Mouse (Mus musculus) megakaryocyte, embryonic 14.5 days (primary cell): ENCODE measurements around the gene 1190007I07Rik.

ENCODE experiments used
- FLI1 ChIP-seq: IDR thresholded peaks from 2 replicates; pipeline ENCODE4 v1.6.1; 2012; ENCODE audit warnings: low read length, inconsistent platforms, mixed read lengths
- GATA1 ChIP-seq: IDR thresholded peaks from 3 replicates; pipeline ENCODE4 v1.6.1; 2012; ENCODE audit warnings: mixed read lengths, low read length, inconsistent platforms, borderline replicate concordance

DNA sequence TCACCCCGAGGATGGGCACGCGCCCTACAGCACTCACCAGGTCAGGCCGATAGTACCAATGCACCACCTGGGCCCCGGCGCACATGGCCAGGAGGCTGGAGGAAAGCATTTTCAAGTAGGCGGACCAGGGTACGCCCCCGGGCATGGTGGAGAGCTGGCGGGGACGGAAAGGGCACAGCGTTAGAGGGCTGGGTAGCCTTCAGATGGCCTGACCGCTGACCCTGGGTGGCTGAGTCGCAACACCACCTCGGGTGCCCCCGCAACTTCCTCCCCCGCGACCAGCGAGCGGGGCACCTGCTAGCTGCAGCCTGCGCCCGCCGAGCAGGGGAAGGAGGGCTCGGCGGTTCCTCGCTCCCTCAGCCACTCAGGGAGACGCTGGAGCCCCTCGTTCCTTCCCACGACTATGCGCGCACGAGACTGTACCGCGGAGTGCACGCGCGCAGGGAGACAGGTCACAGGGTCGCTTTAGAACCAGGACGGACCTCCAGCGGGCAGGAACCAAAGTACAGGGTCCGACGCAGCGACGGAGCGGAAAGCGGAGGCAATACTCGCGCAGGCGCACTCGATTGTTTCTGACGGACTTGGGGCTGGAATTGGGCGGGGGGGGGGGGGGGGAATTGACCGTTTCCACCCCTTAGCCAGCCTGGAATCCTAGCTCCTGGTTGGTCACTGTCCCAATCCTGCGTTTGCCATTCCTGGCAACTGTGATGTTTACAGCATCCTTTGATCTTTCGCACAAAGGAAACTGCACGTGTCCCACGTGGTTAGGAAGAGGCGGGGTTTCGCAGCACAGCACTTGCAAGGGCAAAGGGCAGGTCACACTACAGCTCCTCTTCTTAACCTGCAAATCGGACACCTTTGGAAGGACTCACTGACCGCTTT lies at the start of gene 1190007I07Rik:
- TF ChIP-seq GATA1 (no peak), FLI1 (no peak)
